Mouse (Mus musculus): ENCODE measurements around the gene Per2. TPM values are rescaled to one million over a fixed set of nuclear protein-coding genes. Genes with fewer than 3 reads are reported as not detected.

Per2 gene
- total RNA-seq, 1 experiment from 2014 or later, result 5.3 TPM

- peak; percentile 36; the same call in 1 of the 2 replicates for ATAC-seq (replicated peaks; ENCODE audit: low read depth, poor library complexity, severe bottlenecking)
These were observed 53.5 kb downstream of the Per2 start for GRCm38 (mm10) chr1:91405406-91406169.

GRCm38 (mm10) chr1:91404976-91405375 is 54.1 kb downstream of the Per2 start:
- 0 out of 2 replicates have a peak, but pooled peaks have one; percentile 36 for ATAC-seq (replicated peaks; ENCODE audit: low read depth, poor library complexity, severe bottlenecking)

- peak; percentile 71 for ATAC-seq (replicated peaks; ENCODE audit: low read depth, poor library complexity, severe bottlenecking)
These were observed 60.7 kb downstream of the Per2 start, which contains the start of gene Ilkap for GRCm38 (mm10) chr1:91398260-91399062. Gene Ilkap, minus strand, starts transcription at chr1:91398815.

GRCm38 (mm10) chr1:91397927-91398259 is 61.2 kb downstream of the Per2 start:
- ATAC-seq (replicated peaks; ENCODE audit: low read depth, poor library complexity, severe bottlenecking), result no peak

DNA sequence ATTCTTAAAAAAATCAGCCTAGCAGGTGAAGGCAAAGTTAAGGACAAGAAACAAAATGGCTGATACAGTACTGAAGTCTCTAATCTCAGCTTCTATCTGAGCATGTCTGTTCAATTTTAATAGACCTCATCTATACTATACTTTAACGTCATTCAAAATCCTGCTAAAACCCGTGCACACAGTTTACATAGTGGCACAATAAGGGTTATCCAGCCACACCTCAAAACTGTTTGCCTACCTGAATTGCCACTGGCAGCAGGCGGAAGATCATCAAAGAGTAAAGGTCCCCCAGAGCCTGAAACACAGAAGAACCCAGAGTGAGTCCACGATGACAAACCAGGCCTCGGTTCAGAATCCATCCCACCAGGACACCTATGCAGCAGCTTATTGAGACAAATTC is 68.8 kb downstream of the Per2 start:
- no peak for ATAC-seq (replicated peaks; ENCODE audit: low read depth, poor library complexity, severe bottlenecking)

GRCm38 (mm10) chr1:91381091-91381471 is 78.0 kb downstream of the Per2 start:
- no peak for ATAC-seq (replicated peaks; ENCODE audit: low read depth, poor library complexity, severe bottlenecking)

- ATAC-seq (replicated peaks; ENCODE audit: low read depth, poor library complexity, severe bottlenecking), result peak; percentile 91
These were observed 78.6 kb downstream of the Per2 start for GRCm38 (mm10) chr1:91380453-91381090.

DNA sequence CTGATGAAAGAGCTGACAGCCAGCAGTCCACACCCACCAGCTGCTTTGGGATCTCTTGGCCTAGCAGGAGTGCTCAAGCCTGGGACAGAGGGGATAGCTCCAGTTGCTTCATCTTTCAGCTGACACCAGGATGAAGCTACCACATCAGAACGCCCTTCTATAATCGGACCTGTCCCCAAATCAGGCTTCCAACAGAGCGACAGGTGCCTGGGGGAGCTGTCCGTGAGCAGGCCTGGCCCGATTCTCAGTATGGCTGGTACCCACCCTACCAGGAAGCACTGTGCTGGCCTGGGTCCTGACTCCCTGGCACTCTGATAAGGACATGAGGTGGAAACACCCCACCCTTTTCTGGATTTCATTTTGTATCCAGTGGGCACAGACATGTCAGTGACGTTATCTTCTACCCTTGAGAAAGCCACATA is 85.7 kb downstream of the Per2 start:
- ATAC-seq (replicated peaks; ENCODE audit: low read depth, poor library complexity, severe bottlenecking), result peak; percentile 35; the same call in 1 of the 2 replicates

DNA sequence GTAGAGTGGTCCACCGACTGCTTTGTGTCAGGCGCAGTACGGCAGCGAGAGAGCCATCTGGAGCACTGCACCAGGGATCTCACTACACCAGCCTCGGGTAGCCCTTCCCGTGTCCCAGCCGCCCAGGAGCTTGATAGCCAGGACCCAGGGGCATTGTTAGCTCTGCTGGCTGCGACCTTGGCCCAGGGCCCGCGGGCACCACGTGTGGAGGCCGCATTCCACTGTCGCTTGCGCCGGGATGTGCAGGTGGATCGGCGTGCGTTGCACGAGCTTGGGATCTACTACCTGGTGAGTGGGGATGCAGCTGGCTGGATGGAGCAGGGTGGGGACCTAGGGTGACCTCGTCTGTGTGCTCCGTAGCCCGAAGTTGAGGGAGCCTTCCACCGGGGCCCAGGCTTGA is 89.1 kb downstream of the Per2 start:
- ATAC-seq (replicated peaks; ENCODE audit: low read depth, poor library complexity, severe bottlenecking), result no peak

- no peak for ATAC-seq (replicated peaks; ENCODE audit: low read depth, poor library complexity, severe bottlenecking)
These were observed 89.7 kb downstream of the Per2 start for GRCm38 (mm10) chr1:91369408-91369807.

GRCm38 (mm10) chr1:91367295-91367694 is 91.8 kb downstream of the Per2 start:
- ATAC-seq (replicated peaks; ENCODE audit: low read depth, poor library complexity, severe bottlenecking), result no peak

- peak; percentile 83 for ATAC-seq (replicated peaks; ENCODE audit: low read depth, poor library complexity, severe bottlenecking)
These were observed 92.7 kb downstream of the Per2 start, which contains the start of gene Erfe for GRCm38 (mm10) chr1:91366215-91367108. Gene Erfe, plus strand, starts transcription at chr1:91366430.

Other genes starting within 250 kb of the Per2 start
- gene Ube2f, start 209.0 kb downstream of the Per2 start, total RNA-seq (2017), result 35.2 and 44.8 TPM in 2 replicates
- gene Scly, start 161.0 kb downstream of the Per2 start, total RNA-seq (2017), result 19.9 and 23.2 TPM in 2 replicates
- gene Espnl, start 137.2 kb downstream of the Per2 start, total RNA-seq (2017), result 0.14 TPM in 1 of 2 replicates, not detected in the other
- 0.05 TPM in 1 of 2 replicates, not detected in the other for gene Klhl30, start 108.3 kb downstream of the Per2 start, total RNA-seq (2017)
- 0.58 and 0.73 TPM in 2 replicates for gene Erfe, start 92.9 kb downstream of the Per2 start, total RNA-seq (2017)
- gene Ilkap, start 60.5 kb downstream of the Per2 start, total RNA-seq (2017), result 123 and 126 TPM in 2 replicates
- 22.9 and 31.3 TPM in 2 replicates for gene Hes6, start 45.3 kb downstream of the Per2 start, total RNA-seq (2017)
- gene Traf3ip1, start 35.3 kb upstream of the Per2 start, total RNA-seq (2017), result 4.0 and 5.2 TPM in 2 replicates
- 14.7 and 15.2 TPM in 2 replicates for gene Asb1, start 81.2 kb upstream of the Per2 start, total RNA-seq (2017)

Data from common myeloid progenitor, adult 5-6 weeks (primary cell).